Mouse (Mus musculus) A20 (cell line): ENCODE data around the gene Fbxo2.

Experiments used
- DNase-seq: peaks from one replicate; pipeline ENCODE4 v3.0.0-alpha.2; 2011; ENCODE audit warnings: low read depth, low spot score

Fbxo2 gene

DNA sequence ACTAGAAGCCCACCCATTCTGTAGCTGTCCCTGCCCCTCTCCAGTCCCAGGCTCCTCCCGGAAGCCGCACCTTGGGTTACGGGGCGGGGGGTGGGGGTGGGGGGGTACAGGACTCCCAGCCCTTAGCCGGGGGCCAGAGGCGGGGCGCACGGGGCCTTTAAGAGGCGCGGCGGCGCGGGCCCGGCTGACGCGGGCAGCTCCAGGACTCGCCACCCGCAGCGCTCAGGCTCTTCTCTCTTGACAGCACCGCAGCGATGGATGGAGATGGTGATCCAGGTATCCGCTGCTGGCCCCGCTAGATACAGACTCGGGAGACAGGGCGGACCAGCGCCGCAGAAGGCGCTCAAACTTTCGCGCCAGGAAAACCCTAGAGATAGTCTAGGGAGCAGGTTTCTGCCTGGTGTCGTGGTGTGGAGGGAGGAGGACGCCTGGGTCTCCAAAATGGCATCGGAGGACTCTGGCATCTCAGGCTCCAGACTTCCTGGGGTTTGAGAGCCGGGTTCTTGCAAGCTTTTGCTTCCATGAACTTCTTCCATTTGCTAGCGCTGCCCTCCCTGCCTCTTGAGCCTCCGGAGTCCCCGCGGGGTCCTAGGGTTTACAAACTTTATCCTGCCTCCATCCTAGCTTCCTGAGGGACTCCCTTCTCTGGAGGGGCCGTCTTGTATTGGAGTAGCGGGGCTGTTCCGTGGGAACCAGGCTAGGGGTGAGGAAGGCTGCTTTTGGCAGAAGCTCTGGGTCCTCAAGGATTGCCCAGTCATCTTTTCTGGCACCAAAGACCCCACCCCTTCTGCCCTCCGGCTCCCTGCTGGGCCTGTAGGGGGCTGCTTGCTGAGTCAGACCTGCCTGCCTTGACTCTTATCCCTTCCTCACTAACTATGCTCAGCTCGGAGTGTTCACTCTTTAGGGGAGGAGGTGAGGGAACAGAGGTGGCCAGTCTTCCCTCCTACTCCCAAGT lies at the start of gene Fbxo2, which contains the start of gene Fbxo44:
TSS of gene Fbxo2 (plus strand) at position 186 of the 955 bp plus-strand sequence.
TSS of gene Fbxo44 (minus strand) at position 47 of the 955 bp plus-strand sequence.
- DNase-seq: no peak

DNA sequence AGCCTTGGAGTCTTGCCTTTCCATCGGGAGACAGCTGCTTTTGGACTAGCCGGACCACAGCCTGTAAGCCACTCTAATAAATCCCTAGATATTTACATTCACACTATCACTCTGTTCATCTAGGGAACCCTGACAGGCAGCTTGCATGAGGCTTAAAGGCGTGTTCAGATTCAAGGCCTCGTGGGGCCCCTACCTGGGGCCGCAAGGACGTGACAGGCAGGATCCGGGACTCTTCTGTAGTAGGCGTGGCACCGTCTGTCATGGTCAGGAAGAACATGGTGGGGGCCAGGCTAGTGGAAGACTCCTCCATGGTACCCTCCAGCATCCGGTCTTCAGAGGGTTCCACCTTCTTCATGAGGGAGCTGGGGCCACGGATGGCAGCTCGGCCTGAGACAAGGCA lies 47.9 kb upstream of the Fbxo2 start:
- no peak for DNase-seq

DNA sequence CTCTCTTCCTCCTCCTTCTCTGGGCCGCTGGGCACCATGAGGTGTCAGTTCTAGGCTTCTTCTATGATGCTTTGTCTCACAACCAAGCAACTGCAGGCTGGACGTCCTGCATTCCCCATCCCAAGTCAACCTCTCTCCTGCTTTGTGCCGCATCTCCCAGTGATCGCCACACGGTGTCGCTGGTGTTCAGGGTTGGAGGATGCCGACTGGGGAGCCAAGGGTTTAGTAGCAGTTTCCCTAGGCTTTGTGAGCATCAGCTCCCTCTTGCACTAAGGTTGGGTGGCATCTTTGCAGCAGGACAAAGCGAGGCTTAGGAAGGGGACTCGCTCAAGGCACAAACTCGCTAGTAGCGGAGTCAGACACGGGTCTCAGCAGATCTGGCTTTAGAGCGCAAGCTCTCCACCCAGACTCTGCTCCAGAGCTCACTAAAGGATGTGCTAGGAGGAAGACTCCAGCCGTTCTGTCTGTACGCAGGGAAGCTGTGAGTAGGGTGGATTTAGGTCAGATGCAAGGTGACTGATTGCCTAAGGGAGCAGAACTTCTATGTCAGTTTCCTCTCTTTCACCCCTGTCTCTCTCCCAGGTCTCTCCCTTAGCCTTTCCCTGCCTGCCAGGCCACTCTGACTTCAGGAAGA lies 45.5 kb upstream of the Fbxo2 start:
- DNase-seq: peak; percentile 74

DNA sequence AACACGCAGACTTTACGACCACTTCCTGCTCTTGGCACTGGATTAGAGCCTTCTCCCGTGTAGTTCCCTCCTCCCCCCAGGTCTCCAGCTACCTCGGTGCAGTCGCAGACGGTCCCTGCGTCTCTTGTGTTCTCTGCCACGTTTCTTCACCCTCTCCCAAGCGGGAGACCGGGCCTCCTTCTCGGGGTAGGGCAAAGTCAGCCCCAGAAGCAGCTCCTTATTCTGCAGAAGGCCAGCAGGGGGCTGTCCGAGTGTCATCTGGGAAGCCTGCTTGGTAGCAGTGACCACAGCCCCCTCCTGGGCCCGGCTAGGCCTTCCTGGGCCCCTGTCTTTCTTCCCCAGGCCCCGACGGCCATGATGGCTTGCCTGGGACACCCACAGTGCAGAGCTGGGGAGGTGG lies 45.0 kb upstream of the Fbxo2 start:
- DNase-seq: peak; percentile 47

DNA sequence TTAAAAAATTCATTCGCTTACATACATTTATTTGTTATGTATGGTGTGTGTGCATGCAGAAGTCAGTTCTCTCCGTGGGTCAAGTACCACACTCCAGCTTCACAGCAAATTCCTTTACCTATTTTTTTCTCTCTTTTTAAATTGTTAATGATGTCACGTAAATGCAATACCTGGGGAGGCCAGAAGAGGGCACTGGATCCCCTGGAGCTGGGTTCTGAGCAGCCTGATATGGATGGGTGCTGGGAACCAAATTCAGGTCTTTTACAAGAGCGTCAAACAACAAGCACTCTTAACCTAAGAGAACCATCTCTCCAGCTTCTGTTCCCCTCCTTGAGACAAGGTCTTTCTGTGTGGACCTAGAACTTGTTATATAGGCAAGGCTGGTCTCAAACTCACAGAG lies 43.8 kb upstream of the Fbxo2 start:
- peak; percentile 56 for DNase-seq

DNA sequence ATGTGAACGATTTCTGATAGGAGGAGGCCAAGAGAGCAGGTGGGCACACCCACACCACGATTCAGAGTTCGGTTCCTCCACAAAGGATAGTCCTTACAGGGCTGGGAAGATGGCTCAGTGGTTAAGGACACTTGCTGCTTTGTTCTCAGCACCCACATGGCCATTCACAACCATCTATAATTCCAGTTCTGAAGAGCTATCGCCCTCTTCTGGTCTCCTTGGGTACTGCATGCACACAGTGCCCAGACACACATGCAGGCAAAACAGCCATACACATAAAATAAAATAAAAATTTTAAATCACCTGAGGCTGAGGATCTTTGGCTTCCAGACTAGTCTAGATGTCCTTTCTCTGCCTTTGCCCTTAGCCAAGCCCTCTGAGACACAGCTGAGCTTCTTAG lies 43.0 kb upstream of the Fbxo2 start:
- peak; percentile 33 for DNase-seq

DNA sequence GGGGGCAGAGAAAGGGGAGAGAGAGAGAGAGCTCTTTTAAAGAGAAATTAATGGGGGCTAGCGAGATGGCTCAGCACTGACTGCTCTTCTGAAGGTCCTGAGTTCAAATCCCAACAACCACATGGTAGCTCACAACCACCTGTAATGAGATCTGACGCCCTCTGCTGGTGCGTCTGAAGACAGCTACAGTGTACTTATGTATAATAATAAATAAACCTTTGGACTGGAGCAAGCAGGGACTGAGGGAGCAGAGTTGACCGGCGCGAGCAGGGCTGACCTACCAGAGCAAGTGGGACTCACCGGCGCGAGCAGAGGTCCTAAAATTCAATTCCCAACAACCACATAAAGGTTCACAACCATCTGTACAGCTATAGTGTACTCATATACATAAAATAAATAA lies 40.8 kb upstream of the Fbxo2 start:
- peak; percentile 41 for DNase-seq

DNA sequence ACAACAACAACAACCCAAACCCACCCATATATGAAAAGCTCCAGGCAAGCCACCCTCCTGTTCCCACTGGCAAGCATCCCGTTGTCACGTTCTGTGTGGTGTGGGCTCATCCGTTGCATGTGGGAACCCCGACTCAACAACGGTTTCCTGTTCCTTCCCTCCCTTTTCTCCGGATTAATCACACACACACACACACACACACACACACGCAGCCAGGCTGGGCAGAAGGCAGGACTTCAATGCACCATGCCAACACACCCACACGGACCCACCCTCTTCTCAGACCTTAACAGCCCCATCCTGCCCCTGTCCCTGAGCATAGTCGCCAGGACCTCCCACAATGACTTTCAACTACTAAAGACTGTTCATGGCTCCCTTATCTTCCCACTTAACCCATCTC lies 39.9 kb upstream of the Fbxo2 start:
- no peak for DNase-seq

DNA sequence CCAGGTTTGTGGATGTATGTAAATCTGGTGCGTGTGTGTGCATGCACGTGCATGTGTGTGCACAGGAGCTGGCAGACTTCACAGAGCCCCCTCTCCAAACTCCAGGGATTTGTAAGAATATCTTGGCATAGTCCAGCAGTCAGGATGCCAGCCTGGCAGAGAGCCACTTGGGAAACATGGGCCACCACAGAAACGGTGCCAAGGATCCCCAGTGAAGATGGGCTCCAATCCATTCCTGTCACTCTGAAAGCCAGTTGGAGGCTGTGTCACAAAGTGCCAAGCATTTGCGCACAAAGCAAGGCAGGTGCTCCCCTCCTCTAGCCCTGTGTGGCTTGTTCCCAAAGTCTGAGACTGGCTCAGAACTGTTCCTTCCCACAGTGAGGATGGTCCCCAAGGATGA lies 39.1 kb upstream of the Fbxo2 start:
- DNase-seq: no peak

DNA sequence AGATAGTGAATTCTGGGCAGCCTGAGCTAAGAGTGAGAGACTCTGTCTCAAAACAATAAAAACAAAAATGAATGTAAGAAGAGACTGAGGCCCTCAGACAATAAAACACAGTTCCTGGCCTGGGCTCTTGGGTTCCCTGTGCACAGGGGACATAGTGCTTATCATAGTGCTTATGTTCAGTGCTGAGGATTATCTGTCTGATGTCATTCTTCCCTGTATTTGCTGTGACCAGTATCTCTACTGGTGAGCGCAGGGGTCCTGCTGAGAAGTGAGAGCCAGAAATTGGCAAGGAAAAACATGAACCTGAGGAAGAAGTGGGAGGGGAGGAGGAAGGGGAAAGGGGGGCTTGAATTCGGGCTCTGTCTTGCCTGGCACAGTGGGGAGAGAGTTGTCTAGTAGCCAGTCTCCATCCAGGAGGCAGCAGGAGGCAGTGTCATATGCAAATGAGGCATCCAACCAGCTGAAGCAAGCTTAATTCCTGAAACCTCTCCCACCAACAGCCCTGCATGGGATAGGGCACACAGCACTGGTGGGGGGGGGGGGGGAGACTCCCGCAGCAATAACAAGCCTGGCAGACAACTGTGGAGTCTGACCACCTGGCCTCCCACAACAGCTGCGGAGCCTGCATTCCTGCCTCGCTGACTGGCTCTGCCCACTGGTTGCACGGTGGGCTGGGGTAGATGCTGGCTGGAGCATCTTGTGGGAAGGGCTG lies 38.3 kb upstream of the Fbxo2 start:
- DNase-seq: no peak

DNA sequence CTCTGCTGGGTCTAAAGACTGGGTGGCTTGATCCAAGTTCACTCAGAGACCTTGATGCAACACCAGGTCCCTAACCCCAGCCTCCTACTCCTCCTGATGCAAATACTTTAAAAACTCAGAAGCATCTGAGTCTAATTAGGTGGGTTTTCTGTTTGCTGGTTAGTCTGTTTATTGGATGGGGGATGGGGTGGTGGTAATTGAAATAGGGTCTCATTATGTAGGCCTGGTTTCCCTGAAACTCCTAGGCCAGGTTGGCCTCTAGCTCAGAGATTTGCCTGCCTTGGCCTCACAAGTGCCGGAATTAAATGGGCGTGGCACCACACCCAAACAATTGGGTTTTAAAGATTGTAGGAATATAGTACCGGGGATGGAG lies 37.7 kb upstream of the Fbxo2 start:
- DNase-seq: no peak

DNA sequence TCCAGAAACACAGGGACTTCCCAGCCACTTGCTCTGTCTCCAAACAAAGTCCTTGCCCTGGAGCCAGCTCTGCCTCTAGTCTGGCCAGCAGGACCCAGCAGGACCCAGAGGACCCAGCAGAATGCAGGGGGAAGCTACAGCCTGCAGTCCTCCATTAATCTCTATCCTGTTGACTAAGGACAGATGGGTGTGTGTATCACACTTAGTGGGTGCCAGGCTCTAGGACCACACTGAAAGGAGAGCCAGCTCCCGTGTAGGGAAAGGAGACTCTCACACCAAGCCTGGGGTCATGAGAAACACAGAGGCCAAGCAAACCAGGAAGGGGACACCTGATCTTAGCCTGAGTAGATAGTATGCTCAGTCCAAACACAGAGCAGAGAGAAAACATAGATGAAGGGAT lies 32.2 kb upstream of the Fbxo2 start:
- DNase-seq: no peak

DNA sequence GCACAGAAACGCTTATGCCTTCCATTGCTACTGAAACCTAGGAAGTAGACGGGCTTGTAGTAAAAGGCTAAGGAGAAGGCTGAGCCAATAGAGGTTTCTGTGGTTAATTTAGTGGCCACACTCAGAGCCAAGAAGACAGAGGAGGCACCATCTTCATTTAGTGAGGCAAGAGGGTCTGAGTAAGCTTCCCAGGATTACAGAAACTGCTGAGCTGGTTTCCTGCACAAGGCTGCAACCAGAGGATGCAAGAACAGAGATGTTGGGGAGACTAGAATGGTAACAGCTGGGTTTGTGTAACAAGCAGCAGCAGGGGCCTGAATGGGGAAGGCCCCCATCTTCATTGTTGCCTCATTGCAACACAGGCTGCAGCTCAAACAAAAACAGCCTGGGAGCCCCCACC lies 31.7 kb upstream of the Fbxo2 start:
- DNase-seq: no peak

DNA sequence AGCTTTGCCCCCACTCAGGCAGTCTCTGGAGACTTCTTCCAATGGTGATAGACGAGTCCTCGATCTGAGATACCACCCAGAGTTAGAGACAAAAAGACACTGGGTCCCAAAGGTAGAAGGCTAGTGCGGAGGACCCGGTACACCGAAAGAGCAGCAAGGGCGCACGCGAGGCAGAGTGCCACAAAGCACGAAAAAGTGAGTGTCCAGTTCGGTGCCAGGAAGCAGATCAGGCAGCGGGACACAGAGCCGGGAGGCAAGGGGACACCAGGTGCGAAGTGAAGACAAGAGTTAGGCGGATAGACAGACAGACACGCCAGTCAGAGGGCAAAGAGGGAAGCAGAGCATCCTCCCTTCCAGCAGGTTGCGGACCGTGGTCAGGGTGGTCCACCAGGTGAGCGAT lies 30.3 kb upstream of the Fbxo2 start, which contains the start of gene Mad2l2:
TSS of gene Mad2l2 (plus strand) at position 252 of the 400 bp plus-strand sequence.
- no peak for DNase-seq

DNA sequence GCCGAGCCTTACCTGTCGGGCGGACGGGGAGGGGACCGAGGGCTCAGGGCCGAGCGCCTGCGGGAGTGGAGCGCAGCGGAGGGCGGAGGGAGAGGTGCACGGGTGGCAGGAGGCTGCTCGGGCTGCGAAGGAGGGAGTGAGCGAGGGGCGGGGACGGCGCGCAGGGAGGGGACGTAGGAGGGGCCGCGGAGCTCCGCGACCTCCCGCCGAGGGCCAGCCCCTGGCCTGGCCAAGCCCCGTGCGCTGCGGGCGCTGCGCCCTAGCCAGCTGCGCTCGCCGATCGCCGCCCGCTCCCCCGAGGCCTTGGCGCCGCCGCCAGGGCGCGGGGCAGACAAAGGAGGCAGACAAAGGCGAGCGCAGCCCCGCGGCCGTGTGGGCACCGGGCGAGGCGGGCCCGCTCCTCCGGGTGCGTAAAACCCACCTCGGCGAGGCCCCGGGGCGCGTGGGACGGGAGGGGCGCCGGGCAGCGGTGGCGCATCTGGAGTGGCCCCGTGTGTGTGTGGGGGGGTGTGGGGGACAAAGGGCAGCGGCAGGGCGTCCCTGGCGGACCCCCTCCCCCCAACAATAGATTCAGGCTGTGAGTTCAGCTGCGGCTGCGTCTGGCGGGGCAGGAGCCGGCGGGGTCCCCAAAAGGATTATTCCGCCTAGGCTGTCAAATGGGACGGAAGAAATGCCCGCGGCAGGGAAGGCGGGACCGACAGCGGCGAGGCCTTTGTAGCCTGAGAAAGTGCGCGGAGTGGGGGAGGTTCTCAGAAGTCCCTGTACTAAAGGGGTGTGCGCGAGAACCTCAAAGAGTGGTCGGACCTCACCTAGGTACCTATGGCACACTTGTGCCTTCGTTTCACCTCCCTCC lies 29.6 kb upstream of the Fbxo2 start, which contains the start of gene Draxin:
TSS of gene Draxin (minus strand) at position 138 of the 853 bp plus-strand sequence.
- DNase-seq: no peak

DNA sequence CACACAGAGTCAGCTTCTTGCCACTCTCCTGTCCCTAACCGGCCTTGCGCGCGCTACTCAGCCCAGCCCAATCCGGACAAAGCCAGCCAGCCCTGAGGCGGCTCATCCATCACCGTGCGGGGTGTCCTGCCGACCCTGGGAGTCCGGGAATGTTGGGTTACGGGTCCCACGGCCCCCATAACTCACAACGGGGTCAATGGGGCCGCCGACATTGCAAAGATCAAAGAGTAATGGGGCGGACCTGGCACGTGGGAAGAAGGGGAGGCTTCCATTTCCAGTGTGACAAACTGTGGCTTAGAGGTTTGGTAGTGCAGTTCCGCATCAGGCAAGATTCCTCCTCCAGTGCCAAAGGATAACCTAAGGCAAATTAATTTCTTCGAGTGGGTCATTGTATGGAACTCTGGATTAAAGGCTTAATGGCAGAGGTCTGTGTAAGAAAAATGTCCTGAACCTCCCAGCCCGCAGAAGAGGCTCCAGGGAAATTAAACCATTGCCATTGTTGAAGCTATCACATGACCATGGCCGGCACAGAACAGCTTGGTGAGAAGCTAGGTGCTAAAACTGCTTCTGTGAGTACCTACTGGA lies 28.8 kb upstream of the Fbxo2 start:
- DNase-seq: no peak

DNA sequence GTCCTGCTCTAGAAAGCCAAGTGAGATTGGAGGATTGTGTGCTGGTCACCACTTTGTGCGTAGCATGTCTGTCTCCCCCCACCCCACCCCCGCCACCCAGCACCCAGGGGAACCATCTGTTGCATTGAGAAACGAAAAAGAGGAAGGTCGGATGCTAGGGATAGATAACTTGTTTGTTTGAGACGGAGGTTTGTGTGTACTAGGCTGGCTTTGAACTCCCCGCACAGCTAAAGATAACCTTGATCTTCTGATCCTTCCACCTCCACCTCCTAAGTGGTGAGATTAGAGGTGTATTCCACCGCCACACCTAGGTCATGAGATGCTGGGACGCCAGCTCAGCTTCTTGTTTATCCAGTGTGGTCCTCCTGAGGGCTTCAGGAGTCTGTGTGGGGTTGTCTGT lies 25.4 kb upstream of the Fbxo2 start:
- no peak for DNase-seq

DNA sequence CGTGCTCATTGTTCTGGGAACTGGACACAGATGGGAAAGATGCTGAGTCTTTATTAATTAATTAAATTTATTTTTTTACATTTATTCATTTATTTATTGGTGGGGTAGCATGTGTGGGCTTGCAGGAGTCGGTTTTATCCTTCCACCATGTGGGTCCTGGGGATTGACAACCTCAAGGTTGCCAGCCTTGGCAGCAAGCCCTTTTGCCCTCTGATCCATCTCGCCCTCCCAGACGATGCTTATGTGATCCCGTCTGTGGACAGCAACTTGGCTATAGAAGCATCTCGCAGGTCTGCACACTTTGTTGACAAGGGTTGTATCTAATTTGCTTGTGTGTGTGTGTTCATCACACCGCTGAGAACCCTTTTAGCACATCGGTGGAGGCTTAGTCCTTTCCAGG lies 22.9 kb upstream of the Fbxo2 start:
- DNase-seq: no peak

DNA sequence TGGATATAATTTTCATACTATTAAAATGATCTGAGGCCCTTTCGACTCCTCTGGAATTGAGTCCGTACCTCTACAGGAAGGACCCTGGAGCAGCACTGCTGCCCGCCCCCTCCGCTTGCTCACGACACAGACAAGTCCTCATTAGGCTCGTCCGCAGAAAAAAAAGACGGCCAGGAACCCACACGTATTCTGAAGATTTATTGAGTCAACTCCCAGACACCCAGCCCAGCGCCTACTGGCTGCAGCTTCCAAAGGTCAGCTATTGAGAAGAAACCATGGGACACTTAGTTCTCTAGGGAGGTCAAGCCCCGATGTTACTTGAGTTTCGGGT lies 20.7 kb upstream of the Fbxo2 start:
- no peak for DNase-seq

DNA sequence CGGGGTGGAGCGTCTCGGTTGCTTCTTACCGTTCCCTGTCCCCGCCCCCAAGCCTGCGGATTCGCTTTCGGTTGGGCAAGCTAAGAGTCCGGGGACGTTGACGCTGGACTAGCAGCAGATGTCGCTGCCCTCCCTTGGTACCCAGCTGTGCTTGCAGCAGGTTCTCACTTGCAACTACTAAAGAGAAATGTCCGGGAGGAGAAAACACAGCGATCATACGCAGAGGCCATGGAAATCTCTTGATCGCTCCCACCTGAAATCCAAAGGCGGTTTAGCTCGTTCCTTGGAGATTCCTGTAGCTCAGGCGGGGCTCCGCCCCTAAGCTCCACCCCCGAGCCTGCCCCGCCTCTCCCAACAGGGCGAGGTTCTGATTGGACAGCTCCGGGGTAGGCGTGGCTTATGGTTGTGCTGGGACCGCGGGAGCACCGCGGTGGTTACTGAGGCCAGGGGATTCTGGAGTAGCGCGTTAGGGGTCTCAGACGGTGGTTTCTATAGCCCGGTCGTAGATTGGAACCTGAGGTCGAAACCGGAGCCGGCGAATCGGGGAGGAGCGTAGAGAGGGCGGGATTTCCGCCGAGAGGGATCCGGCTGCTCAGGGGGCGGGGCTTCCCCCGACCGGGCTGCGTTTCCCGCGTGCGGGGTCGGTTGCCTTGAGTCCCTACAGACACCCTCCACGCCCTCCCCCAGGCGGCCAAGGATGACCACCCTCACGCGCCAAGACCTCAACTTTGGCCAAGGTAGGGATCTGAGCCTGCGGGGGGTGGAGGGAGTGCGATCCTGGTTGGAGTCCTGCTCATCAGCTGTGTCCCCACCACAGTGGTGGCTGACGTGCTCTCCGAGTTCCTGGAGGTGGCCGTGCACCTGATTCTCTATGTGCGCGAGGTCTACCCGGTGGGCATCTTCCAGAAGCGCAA lies 20.1 kb upstream of the Fbxo2 start:
- peak; percentile 98 for DNase-seq
